Mouse (Mus musculus): ENCODE data around the gene Vmn1r49. TPM values are rescaled to one million over a fixed set of nuclear protein-coding genes. Genes with fewer than 3 reads are reported as not detected.
"Not testable (repeated sequence)": the region's sequence is repeated elsewhere in the genome, so short reads cannot be mapped to it uniquely, and the experiment has no call there.

The Vmn1r49 gene
- not detected in 2 replicates for polyA plus RNA-seq (2012; rRNA removed)

DNA sequence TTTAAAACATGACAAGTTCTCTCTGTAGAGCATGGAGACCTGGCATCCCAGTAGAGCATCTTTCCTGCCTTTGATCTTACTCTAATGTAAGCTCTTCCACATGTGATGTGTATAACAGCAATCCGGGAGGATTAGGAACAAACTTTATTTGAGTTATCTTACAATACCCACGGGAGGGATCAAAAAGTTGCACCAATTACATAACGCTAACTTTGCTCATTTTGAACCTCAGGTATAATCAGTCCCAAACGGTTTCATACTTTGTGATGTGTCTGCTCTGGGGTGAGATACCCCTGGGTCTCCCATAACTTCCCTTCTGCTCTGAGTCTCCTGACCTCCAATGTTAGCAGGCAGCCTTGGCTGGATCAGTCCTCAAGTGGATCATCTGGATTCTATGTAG is at the start of gene Vmn1r49:
TSS of gene Vmn1r49 (minus strand) at position 101 of the 400 bp plus-strand sequence.
- no peak for DNase-seq
- WGBS = 82% methylated on average over 4 of the region's 4 CpGs
- Histone ChIP-seq H3K27me3 (ENCODE audit: control insufficient read depth, insufficient read depth, low read length) (no peaks in the 10 kb centered on the region), H3K4me3 (replicated peaks; ENCODE audit: insufficient read depth, low read depth, low read length) (no peak within 1 kb of the TSS), H3K27ac (ENCODE audit: insufficient read depth, low read length) (no peak within 1 kb of the TSS), H3K4me1 (ENCODE audit: control insufficient read depth, insufficient read depth, low read length) (no peaks in the 10 kb centered on the region)
- no peak for TF ChIP-seq POLR2A (IDR thresholded peaks at IDR 0.05; ENCODE audit: borderline replicate concordance, insufficient read depth, low read length)
- TF ChIP-seq CTCF (IDR thresholded peaks at IDR 0.05; ENCODE audit: borderline replicate concordance, insufficient read depth, low read depth, low read length) = no peak

GRCm38 (mm10) chr6:90122296-90122695 is 44.0 kb upstream of the Vmn1r49 start, which contains the start of gene Vmn1r51:
Gene Vmn1r51, plus strand, starts transcription at chr6:90122596.
- WGBS = 90% methylated on average over 1 of the region's 1 CpGs
- not testable (repeated sequence) for H3K4me1 ChIP-seq (ENCODE audit: control insufficient read depth, insufficient read depth, low read length); DNase-seq; H3K4me3 ChIP-seq (replicated peaks; ENCODE audit: insufficient read depth, low read depth, low read length); H3K27me3 ChIP-seq (ENCODE audit: control insufficient read depth, insufficient read depth, low read length); H3K27ac ChIP-seq (ENCODE audit: insufficient read depth, low read length)

DNA sequence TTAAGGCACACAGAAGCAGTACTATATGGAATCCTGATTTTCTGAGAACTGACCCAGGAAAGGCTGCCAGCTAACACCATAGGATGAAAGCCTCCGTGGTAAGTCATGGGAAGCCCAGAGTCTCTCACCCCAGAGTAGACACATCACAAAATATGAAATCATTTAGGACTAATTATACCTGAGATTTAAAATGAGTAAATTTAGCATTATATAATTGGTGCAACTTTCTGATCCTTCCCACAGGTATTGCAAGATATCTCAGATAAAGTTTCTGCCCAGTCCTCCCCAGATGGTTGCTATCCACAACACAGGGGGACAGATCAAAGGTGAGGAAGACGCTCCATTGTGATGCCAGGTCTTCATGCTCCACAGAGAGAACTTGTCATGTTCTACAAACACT is 22.8 kb upstream of the Vmn1r49 start, which contains the start of gene Vmn1r50:
TSS of gene Vmn1r50 (plus strand) at position 301 of the 400 bp plus-strand sequence.
- Histone ChIP-seq H3K4me3 (replicated peaks; ENCODE audit: insufficient read depth, low read depth, low read length) (no peak within 1 kb of the TSS), H3K4me1 (ENCODE audit: control insufficient read depth, insufficient read depth, low read length) (no peaks in the 10 kb centered on the region), H3K27ac (ENCODE audit: insufficient read depth, low read length) (no peak within 1 kb of the TSS), H3K27me3 (ENCODE audit: control insufficient read depth, insufficient read depth, low read length) (no peaks in the 10 kb centered on the region)
- WGBS = 60% methylated on average over 2 of the region's 2 CpGs
- TF ChIP-seq CTCF (IDR thresholded peaks at IDR 0.05; ENCODE audit: borderline replicate concordance, insufficient read depth, low read depth, low read length) (no peak), POLR2A (IDR thresholded peaks at IDR 0.05; ENCODE audit: borderline replicate concordance, insufficient read depth, low read length) (no peak)
- no peak for DNase-seq

GRCm38 (mm10) chr6:90100566-90100965 is 22.3 kb upstream of the Vmn1r49 start:
- no peak for TF ChIP-seq POLR2A (IDR thresholded peaks at IDR 0.05; ENCODE audit: borderline replicate concordance, insufficient read depth, low read length)
- no peak for TF ChIP-seq CTCF (IDR thresholded peaks at IDR 0.05; ENCODE audit: borderline replicate concordance, insufficient read depth, low read depth, low read length)
- no peaks in the 10 kb centered on the region for H3K27me3 ChIP-seq (ENCODE audit: control insufficient read depth, insufficient read depth, low read length)
- 68% methylated on average over 2 of the region's 2 CpGs for WGBS
- H3K27ac ChIP-seq (ENCODE audit: insufficient read depth, low read length) = no peak overlapping the region
- no peaks in the 10 kb centered on the region for H3K4me1 ChIP-seq (ENCODE audit: control insufficient read depth, insufficient read depth, low read length)
- no peak overlapping the region for H3K4me3 ChIP-seq (replicated peaks; ENCODE audit: insufficient read depth, low read depth, low read length)
- no peak for DNase-seq

GRCm38 (mm10) chr6:90036741-90037140 is 41.6 kb downstream of the Vmn1r49 start, which contains the start of gene Vmn1r48:
Gene Vmn1r48, minus strand, starts transcription at chr6:90036841.
- H3K27me3 ChIP-seq (ENCODE audit: control insufficient read depth, insufficient read depth, low read length); DNase-seq; H3K27ac ChIP-seq (ENCODE audit: insufficient read depth, low read length); H3K4me3 ChIP-seq (replicated peaks; ENCODE audit: insufficient read depth, low read depth, low read length); H3K4me1 ChIP-seq (ENCODE audit: control insufficient read depth, insufficient read depth, low read length): not testable (repeated sequence)
- WGBS = no CpG with 5 or more reads among the region's 2 CpGs

Other genes with a start within 250 kb of the Vmn1r49 start
- gene Vmn1r42, start 202.1 kb downstream of the Vmn1r49 start, polyA plus RNA-seq (2012; rRNA removed) = not detected in 2 replicates
- gene Vmn1r43, start 202.1 kb downstream of the Vmn1r49 start, polyA plus RNA-seq (2012; rRNA removed) = not detected in 2 replicates
- not detected in 2 replicates for gene Vmn1r44, start 194.8 kb downstream of the Vmn1r49 start, polyA plus RNA-seq (2012; rRNA removed)
- gene Vmn1r45, start 137.9 kb downstream of the Vmn1r49 start, polyA plus RNA-seq (2012; rRNA removed) = not detected in 2 replicates
- gene Vmn1r46, start 109.2 kb downstream of the Vmn1r49 start, polyA plus RNA-seq (2012; rRNA removed) = not detected in 2 replicates
- not detected in 2 replicates for gene Vmn1r47, start 62.4 kb downstream of the Vmn1r49 start, polyA plus RNA-seq (2012; rRNA removed)
- gene Vmn1r48, start 41.7 kb downstream of the Vmn1r49 start, polyA plus RNA-seq (2012; rRNA removed) = not detected in 2 replicates
- not detected in 2 replicates for gene Vmn1r50, start 22.9 kb upstream of the Vmn1r49 start, polyA plus RNA-seq (2012; rRNA removed)
- gene Vmn1r51, start 44.1 kb upstream of the Vmn1r49 start, polyA plus RNA-seq (2012; rRNA removed) = not detected in 2 replicates
- gene Vmn1r52, start 96.3 kb upstream of the Vmn1r49 start, polyA plus RNA-seq (2012; rRNA removed) = not detected in 2 replicates
- not detected in 2 replicates for gene V1ra8, start 124.3 kb upstream of the Vmn1r49 start, polyA plus RNA-seq (2012; rRNA removed)
- gene Vmn1r53, start 145.9 kb upstream of the Vmn1r49 start, polyA plus RNA-seq (2012; rRNA removed) = not detected in 2 replicates
- not detected in 2 replicates for gene Vmn1r54, start 167.8 kb upstream of the Vmn1r49 start, polyA plus RNA-seq (2012; rRNA removed)
- gene BC048671, start 222.7 kb upstream of the Vmn1r49 start, polyA plus RNA-seq (2012; rRNA removed) = not detected in 2 replicates
- not detected in 2 replicates for gene Chst13, start 246.7 kb upstream of the Vmn1r49 start, polyA plus RNA-seq (2012; rRNA removed)